Mouse (Mus musculus) embryonic facial prominence, embryonic 13.5 days (tissue): ENCODE measurements around the gene Xpo4. TPM values are rescaled to one million over a fixed set of nuclear protein-coding genes. Genes with fewer than 3 reads are reported as not detected.
"Not testable (repeated sequence)": the region's sequence is repeated elsewhere in the genome, so short reads cannot be mapped to it uniquely, and the experiment has no call there.

Experiments
- ATAC-seq: fragments of 200-750 bp; cut with Nextera tagmentation; 2 replicates; pipeline ENCODE4 v1.8.0; 2017; ENCODE audit warnings: low read depth; ENCODE audit not compliant: insufficient number of reproducible peaks, insufficient read depth, low FRiP score, low TSS enrichment
- H3K27ac ChIP-seq: fragments of 300-500 bp; sonication (generic); 2 replicates; pipeline ENCODE4 v1.5.1; 2015; ENCODE audit warnings: moderate library complexity, mild to moderate bottlenecking, inconsistent platforms
- H3K27me3 ChIP-seq: fragments of 300-500 bp; sonication (generic); 2 replicates; pipeline ENCODE4 v1.6.1; 2015; ENCODE audit warnings: mild to moderate bottlenecking, inconsistent platforms
- H3K36me3 ChIP-seq: fragments of 300-500 bp; sonication (generic); 2 replicates; pipeline ENCODE4 v1.6.1; 2015; ENCODE audit warnings: mild to moderate bottlenecking, inconsistent platforms
- H3K4me1 ChIP-seq: fragments of 300-500 bp; sonication (generic); 2 replicates; pipeline ENCODE4 v1.6.1; 2015; ENCODE audit warnings: inconsistent platforms
- H3K4me2 ChIP-seq: fragments of 300-500 bp; sonication (generic); 2 replicates; pipeline ENCODE4 v1.6.1; 2015; ENCODE audit warnings: moderate library complexity, mild to moderate bottlenecking, inconsistent platforms
- H3K4me3 ChIP-seq: fragments of 300-500 bp; sonication (generic); 2 replicates; pipeline ENCODE4 v1.5.1; 2015; ENCODE audit warnings: mild to moderate bottlenecking, inconsistent platforms
- H3K9ac ChIP-seq: fragments of 300-500 bp; sonication (generic); 2 replicates; pipeline ENCODE4 v1.6.1; 2015; ENCODE audit warnings: mild to moderate bottlenecking, inconsistent platforms
- H3K9me3 ChIP-seq: fragments of 300-500 bp; sonication (generic); 2 replicates; pipeline ENCODE4 v1.6.1; 2016; ENCODE audit warnings: inconsistent platforms
- WGBS: fragments of 180-500 bp; shearing (Covaris S2); methylation state at CpG from one replicate; pipeline ENCODE4 v1.1.7; 2015; ENCODE audit warnings: mixed read lengths; 5-methylcytosine and 5-hydroxymethylcytosine counted together
- polyA plus RNA-seq: library from polyadenylated mRNA; unstranded; fragments of >200 nt; fragmentation: Nextera tagmentation; extraction: Ambion mirVana; gene quantifications from 2 replicates; pipeline ENCODE4 v1.2.1, GENCODE M21; 2015

Xpo4 gene
- polyA plus RNA-seq, 1 experiment from 2014 or later = 26.0 TPM

GRCm38 (mm10) chr14:57679958-57680535, 14.8 kb upstream of the Xpo4 start:
- H3K27ac ChIP-seq = no peak overlapping the region
- no peaks in the 10 kb centered on the region for H3K9me3 ChIP-seq
- H3K4me3 ChIP-seq = no peak overlapping the region
- no peak for ATAC-seq
- H3K36me3 ChIP-seq = no peaks in the 10 kb centered on the region
- no peak overlapping the region for H3K4me2 ChIP-seq
- no peak overlapping the region for H3K9ac ChIP-seq
- 35% methylated on average over 5 of the region's 5 CpGs for WGBS
- H3K27me3 ChIP-seq = no peaks in the 10 kb centered on the region
- H3K4me1 ChIP-seq = no peaks in the 10 kb centered on the region

GRCm38 (mm10) chr14:57679523-57679922, 14.3 kb upstream of the Xpo4 start:
- Histone ChIP-seq H3K36me3 (no peaks in the 10 kb centered on the region), H3K9ac (no peak overlapping the region), H3K9me3 (no peaks in the 10 kb centered on the region), H3K4me1 (no peaks in the 10 kb centered on the region), H3K4me2 (no peak overlapping the region), H3K27ac (no peak overlapping the region), H3K27me3 (no peaks in the 10 kb centered on the region), H3K4me3 (no peak overlapping the region)
- 24% methylated on average over 1 of the region's 1 CpGs for WGBS
- no peak for ATAC-seq

GRCm38 (mm10) chr14:57675481-57675880, 10.3 kb upstream of the Xpo4 start:
- Histone ChIP-seq H3K4me1 (no peaks in the 10 kb centered on the region), H3K27ac (no peak overlapping the region), H3K27me3 (no peaks in the 10 kb centered on the region)

GRCm38 (mm10) chr14:57665628-57665950, 359 bp upstream of the Xpo4 start:
- H3K9me3 ChIP-seq = no peaks in the 10 kb centered on the region
- peak overlapping the region; percentile 88 for H3K4me3 ChIP-seq
- peaks cover 19% of the 10 kb centered on the region for H3K4me1 ChIP-seq
- H3K27me3 ChIP-seq = no peaks in the 10 kb centered on the region
- no peaks in the 10 kb centered on the region for H3K36me3 ChIP-seq
- H3K9ac ChIP-seq = peak overlapping the region; percentile 95
- peak overlapping the region; percentile 96 for H3K27ac ChIP-seq
- 10% methylated on average over 10 of the region's 10 CpGs for WGBS
- ATAC-seq = no peak
- peak overlapping the region; percentile 81 for H3K4me2 ChIP-seq

More at GRCm38 (mm10) chr14:57675481-57675880, 10.3 kb upstream of the Xpo4 start:
- Histone ChIP-seq H3K36me3 (no peaks in the 10 kb centered on the region), H3K9me3 (no peaks in the 10 kb centered on the region), H3K4me3 (no peak overlapping the region), H3K9ac (no peak overlapping the region), H3K4me2 (no peak overlapping the region)
- 25% methylated on average over 2 of the region's 2 CpGs for WGBS
- ATAC-seq = no peak

- ATAC-seq = peak; percentile 48
- WGBS = under 1% methylated on average over 19 of the region's 19 CpGs
These were observed 864 bp downstream of the Xpo4 start for GRCm38 (mm10) chr14:57664311-57664821.

GRCm38 (mm10) chr14:57663630-57664029, 1.6 kb downstream of the Xpo4 start:
- Histone ChIP-seq H3K4me1 (peaks cover 19% of the 10 kb centered on the region), H3K9ac (peak overlapping the region; percentile 54), H3K9me3 (no peaks in the 10 kb centered on the region), H3K27ac (no peak overlapping the region), H3K4me3 (peak overlapping the region; percentile 88), H3K36me3 (no peaks in the 10 kb centered on the region), H3K27me3 (no peaks in the 10 kb centered on the region), H3K4me2 (peak overlapping the region; percentile 81)
- no peak for ATAC-seq
- WGBS = 31% methylated on average over 1 of the region's 1 CpGs

More at GRCm38 (mm10) chr14:57664311-57664821, 864 bp downstream of the Xpo4 start:
- no peaks in the 10 kb centered on the region for H3K27me3 ChIP-seq
- peaks cover 19% of the 10 kb centered on the region for H3K4me1 ChIP-seq
- no peaks in the 10 kb centered on the region for H3K9me3 ChIP-seq
- H3K4me2 ChIP-seq = peak overlapping the region; percentile 81
- peak overlapping the region; percentile 88 for H3K4me3 ChIP-seq
- H3K27ac ChIP-seq = peak overlapping the region; percentile 96
- H3K9ac ChIP-seq = peak overlapping the region; percentile 95
- no peaks in the 10 kb centered on the region for H3K36me3 ChIP-seq

GRCm38 (mm10) chr14:57658301-57658700, 6.9 kb downstream of the Xpo4 start:
- Histone ChIP-seq H3K9me3 (no peaks in the 10 kb centered on the region), H3K36me3 (no peaks in the 10 kb centered on the region), H3K27me3 (no peaks in the 10 kb centered on the region), H3K27ac (no peak overlapping the region), H3K4me1 (peaks cover 9% of the 10 kb centered on the region; the same call in 1 of the 2 replicates), H3K9ac (no peak overlapping the region), H3K4me2 (no peak overlapping the region), H3K4me3 (no peak overlapping the region)
- no peak for ATAC-seq
- WGBS = 97% methylated on average over 4 of the region's 4 CpGs

- no peaks in the 10 kb centered on the region for H3K27me3 ChIP-seq
- no peak overlapping the region for H3K4me3 ChIP-seq
- no peak for ATAC-seq
- H3K9ac ChIP-seq = no peak overlapping the region
- no peaks in the 10 kb centered on the region for H3K9me3 ChIP-seq
- H3K36me3 ChIP-seq = no peaks in the 10 kb centered on the region
- no peak overlapping the region for H3K4me2 ChIP-seq
- H3K4me1 ChIP-seq = peaks cover 2% of the 10 kb centered on the region; the same call in 1 of the 2 replicates
- WGBS = 97% methylated on average over 2 of the region's 2 CpGs
- no peak overlapping the region for H3K27ac ChIP-seq
These were observed 7.7 kb downstream of the Xpo4 start for GRCm38 (mm10) chr14:57657500-57657899.

- not testable (repeated sequence) for H3K4me3 ChIP-seq, H3K27me3 ChIP-seq, H3K9me3 ChIP-seq, H3K4me2 ChIP-seq, H3K36me3 ChIP-seq, H3K4me1 ChIP-seq, ATAC-seq, H3K27ac ChIP-seq, H3K9ac ChIP-seq
- 97% methylated on average over 3 of the region's 3 CpGs for WGBS
These were observed 8.7 kb downstream of the Xpo4 start for GRCm38 (mm10) chr14:57656519-57656918.

GRCm38 (mm10) chr14:57649501-57649900, 15.7 kb downstream of the Xpo4 start:
- H3K4me3 ChIP-seq = no peak overlapping the region
- ATAC-seq = no peak

GRCm38 (mm10) chr14:57646155-57646554, 19.1 kb downstream of the Xpo4 start:
- WGBS = 55% methylated on average over 4 of the region's 4 CpGs
- H3K36me3 ChIP-seq = 0 out of 2 replicates have a peak, but pooled peaks cover 5% of the 10 kb centered on the region

More at GRCm38 (mm10) chr14:57649501-57649900, 15.7 kb downstream of the Xpo4 start:
- Histone ChIP-seq H3K9me3 (no peaks in the 10 kb centered on the region), H3K27ac (no peak overlapping the region), H3K27me3 (no peaks in the 10 kb centered on the region), H3K9ac (no peak overlapping the region), H3K4me1 (0 out of 2 replicates have a peak, but pooled peaks cover 4% of the 10 kb centered on the region), H3K4me2 (no peak overlapping the region), H3K36me3 (no peaks in the 10 kb centered on the region)

GRCm38 (mm10) chr14:57639153-57639552, 26.1 kb downstream of the Xpo4 start:
- H3K4me1 ChIP-seq = no peaks in the 10 kb centered on the region
- WGBS = 93% methylated on average over 3 of the region's 3 CpGs
- H3K9ac ChIP-seq = no peak overlapping the region
- ATAC-seq = no peak
- 0 out of 2 replicates have a peak, but pooled peaks cover 8% of the 10 kb centered on the region for H3K36me3 ChIP-seq
- H3K27ac ChIP-seq = no peak overlapping the region
- H3K27me3 ChIP-seq = no peaks in the 10 kb centered on the region
- no peak overlapping the region for H3K4me2 ChIP-seq
- no peak overlapping the region for H3K4me3 ChIP-seq
- H3K9me3 ChIP-seq = no peaks in the 10 kb centered on the region

More at GRCm38 (mm10) chr14:57646155-57646554, 19.1 kb downstream of the Xpo4 start:
- Histone ChIP-seq H3K9me3 (no peaks in the 10 kb centered on the region), H3K4me1 (0 out of 2 replicates have a peak, but pooled peaks cover 4% of the 10 kb centered on the region), H3K9ac (no peak overlapping the region), H3K27me3 (no peaks in the 10 kb centered on the region), H3K4me3 (no peak overlapping the region), H3K27ac (no peak overlapping the region), H3K4me2 (no peak overlapping the region)
- ATAC-seq = no peak
